Mouse (Mus musculus): ENCODE data around the gene Desi1.

- no peak for TF ChIP-seq POLR2A (IDR thresholded peaks at IDR 0.05; ENCODE audit: borderline replicate concordance, low read depth, low read length)
- no peak for TF ChIP-seq CTCF (IDR thresholded peaks at IDR 0.05; ENCODE audit: low read depth, low read length)
These were observed 81.4 kb downstream of the Desi1 start for GRCm38 (mm10) chr15:81952310-81952709.

Data from bone marrow macrophage, adult 2 months (primary cell).